Mouse (Mus musculus) embryo, embryonic 10 days (tissue): ENCODE results near the gene Abhd4.

Experiments
- DNase-seq: peaks from one replicate; pipeline ENCODE4 v3.0.0-alpha.2; 2015; ENCODE audit warnings: low spot score

Abhd4 gene

GRCm38 (mm10) chr14:54284839-54285238, 30.9 kb downstream of the Abhd4 start, which contains the start of gene Olfr49:
Olfr49 (minus strand) TSS chr14:54284939.
- no peak for DNase-seq

GRCm38 (mm10) chr14:54300136-54300535, 46.1 kb downstream of the Abhd4 start:
- DNase-seq: no peak

- DNase-seq: no peak
These were observed 46.7 kb downstream of the Abhd4 start for GRCm38 (mm10) chr14:54300676-54301075.

- DNase-seq: no peak
These were observed 57.8 kb downstream of the Abhd4 start for GRCm38 (mm10) chr14:54311763-54312162.
